Mouse (Mus musculus) ES-Bruce4 (cell line): ENCODE measurements around the gene Slc25a47.

Experiments used
- CTCF ChIP-seq: IDR thresholded peaks from one replicate; pipeline ENCODE4 v1.8.1; 2011; ENCODE audit warnings: low read depth, low read length
- EP300 ChIP-seq: IDR thresholded peaks from 2 replicates; pipeline ENCODE4 v1.6.1; 2011; ENCODE audit warnings: low read depth, low read length; ENCODE audit not compliant: insufficient read depth
- POLR2A ChIP-seq: IDR thresholded peaks from one replicate; pipeline ENCODE4 v1.8.1; 2011; ENCODE audit warnings: low read length; ENCODE audit not compliant: insufficient read depth

GRCm38 (mm10) chr12:108849488-108850022 is 13.7 kb downstream of the Slc25a47 start:
- TF ChIP-seq POLR2A (no peak), CTCF (no peak), EP300 (no peak)
